Mouse (Mus musculus) intestine, embryonic 14.5 days (tissue): ENCODE measurements at regions not wholly inside any gene's neighbourhood (a gene's known extent, or its start where the extent isn't known, plus 50 kb on each side); places are given as distances from the start of the nearest gene placed in this dataset.

ENCODE experiments used
- ATAC-seq: fragments of 200-750 bp; cut with Nextera tagmentation; replicated peaks from 2 replicates; pipeline ENCODE4 v1.8.0; 2017; ENCODE audit warnings: low read depth, moderate number of reproducible peaks, moderate TSS enrichment, moderate library complexity; ENCODE audit not compliant: low FRiP score, low TSS enrichment
- DNase-seq: peaks from one replicate; pipeline ENCODE4 v3.0.0-alpha.2; 2018; ENCODE audit warnings: low spot score
- H3K27ac ChIP-seq: fragments of 300-500 bp; sonication (generic); 2 replicates; pipeline ENCODE4 v1.5.1; 2014; ENCODE audit warnings: low read depth, mild to moderate bottlenecking, control low read depth
- H3K27me3 ChIP-seq: fragments of 300-500 bp; sonication (generic); replicated peaks from 2 replicates; pipeline ENCODE4 v1.6.1; 2014; ENCODE audit warnings: low read length, control low read depth; ENCODE audit not compliant: control insufficient read depth, insufficient read depth
- H3K36me3 ChIP-seq: fragments of 300-500 bp; sonication (generic); 2 replicates; pipeline ENCODE4 v1.6.1; 2014; ENCODE audit warnings: low read length, control low read depth; ENCODE audit not compliant: control insufficient read depth, insufficient read depth
- H3K4me1 ChIP-seq: fragments of 300-500 bp; sonication (generic); replicated peaks from 2 replicates; pipeline ENCODE4 v1.6.1; 2014; ENCODE audit warnings: low read length, control low read depth, mixed read lengths; ENCODE audit not compliant: control insufficient read depth, insufficient read depth
- H3K4me2 ChIP-seq: fragments of 300-500 bp; sonication (generic); 2 replicates; pipeline ENCODE4 v1.6.1; 2014; ENCODE audit warnings: low read length
- H3K4me3 ChIP-seq: fragments of 300-500 bp; sonication (generic); 2 replicates; pipeline ENCODE4 v1.5.1; 2014; ENCODE audit warnings: low read depth, low read length, control low read depth, mixed read lengths
- H3K9ac ChIP-seq: fragments of 300-500 bp; sonication (generic); 2 replicates; pipeline ENCODE4 v1.6.1; 2014; ENCODE audit warnings: mild to moderate bottlenecking, low read length
- H3K9me3 ChIP-seq: fragments of 300-500 bp; sonication (generic); 2 replicates; pipeline ENCODE4 v1.6.1; 2016; ENCODE audit warnings: low read length, control low read depth; ENCODE audit not compliant: control insufficient read depth
- WGBS: fragments of 180-500 bp; shearing (Covaris S2); extraction: QIAGEN DNeasy Blood & Tissue Kit; methylation state at CpG from one replicate; pipeline ENCODE4 v1.1.7; 2014; 5-methylcytosine and 5-hydroxymethylcytosine counted together

DNA sequence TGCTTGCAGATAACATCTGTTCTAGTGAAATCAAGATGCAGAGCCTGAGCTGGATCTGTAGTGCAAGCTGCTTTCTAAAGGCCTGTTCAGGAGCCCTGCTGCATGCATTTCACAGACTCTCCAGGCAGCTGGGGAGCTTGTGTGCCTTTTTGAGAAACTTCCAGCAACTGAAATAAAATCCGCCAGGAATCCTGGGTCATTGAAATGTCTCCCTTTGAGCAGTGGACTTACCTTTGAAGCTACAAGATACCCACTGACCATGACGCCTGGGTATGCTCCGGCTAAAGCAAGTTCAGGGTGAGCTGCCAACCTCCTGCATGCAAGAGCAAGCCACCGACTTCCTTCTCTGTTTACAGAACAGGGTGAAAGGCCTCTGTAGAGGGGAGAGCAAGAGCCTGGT is 278.7 kb downstream of the Cenpw start:
- H3K27ac ChIP-seq = no peak overlapping the region
- 20% methylated on average over 4 of the region's 4 CpGs for WGBS
- H3K4me2 ChIP-seq = no peak overlapping the region
- no peak overlapping the region for H3K9ac ChIP-seq
- H3K27me3 ChIP-seq = no peaks in the 10 kb centered on the region
- DNase-seq = peak; percentile 53
- ATAC-seq = no peak
- no peak overlapping the region for H3K4me3 ChIP-seq
- H3K9me3 ChIP-seq = no peaks in the 10 kb centered on the region
- no peaks in the 10 kb centered on the region for H3K36me3 ChIP-seq
- peaks cover 4% of the 10 kb centered on the region for H3K4me1 ChIP-seq

DNA sequence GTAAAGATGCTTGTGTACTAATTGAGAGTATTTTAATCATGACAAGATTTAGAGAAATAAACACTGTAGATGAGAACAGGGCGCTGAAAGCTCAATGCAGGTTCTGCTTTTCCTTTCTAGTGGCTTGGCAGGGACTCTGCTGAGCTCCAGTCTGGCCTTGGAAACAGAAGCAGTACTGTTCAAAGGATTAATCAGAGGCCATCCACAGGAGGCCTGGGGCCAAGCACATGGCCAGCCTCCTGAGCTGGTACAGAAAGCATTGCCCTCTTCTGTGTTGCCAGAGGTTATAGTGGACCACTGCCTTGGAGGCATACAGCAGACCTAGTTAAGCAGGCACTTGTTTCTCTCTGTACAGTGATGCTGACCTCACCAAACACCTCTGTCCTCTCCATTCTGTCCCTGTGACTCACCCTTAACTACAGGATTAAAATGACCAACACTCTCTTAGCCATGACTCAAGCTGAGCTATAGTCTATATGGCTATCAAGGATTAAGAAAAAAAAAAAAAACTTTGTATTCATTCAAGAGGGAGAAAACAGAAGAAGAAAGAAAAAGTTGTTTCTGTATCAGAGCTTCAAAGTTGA is 302.5 kb downstream of the Cenpw start:
- 38% methylated on average over 1 of the region's 1 CpGs for WGBS
- ATAC-seq = no peak
- Histone ChIP-seq H3K4me1 (no peaks in the 10 kb centered on the region), H3K27ac (no peak overlapping the region), H3K4me3 (no peak overlapping the region), H3K27me3 (no peaks in the 10 kb centered on the region), H3K4me2 (no peak overlapping the region), H3K9ac (no peak overlapping the region), H3K36me3 (no peaks in the 10 kb centered on the region), H3K9me3 (no peaks in the 10 kb centered on the region)
- no peak for DNase-seq

DNA sequence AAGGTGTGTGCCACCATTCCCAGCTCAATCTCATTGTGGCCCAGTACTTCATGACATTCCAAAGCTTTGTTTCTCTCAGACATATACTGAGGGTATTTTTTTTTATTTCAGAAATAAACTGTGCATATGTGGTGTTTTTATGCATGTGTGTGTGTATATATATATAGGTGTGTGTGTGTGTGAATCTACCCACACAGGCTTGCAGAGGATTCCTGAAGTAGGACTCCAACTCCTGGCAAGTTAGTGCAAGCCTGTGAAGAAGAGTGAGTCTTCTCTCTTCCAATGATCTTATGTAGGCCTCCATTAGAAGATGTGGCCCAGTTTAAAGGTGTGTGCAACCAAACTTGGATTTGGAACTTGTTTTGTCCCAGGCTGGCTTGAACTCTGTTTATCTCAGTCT is 328.9 kb upstream of the Rspo3 start:
- Histone ChIP-seq H3K4me2 (no peak overlapping the region), H3K4me1 (no peaks in the 10 kb centered on the region), H3K36me3 (no peaks in the 10 kb centered on the region), H3K9ac (no peak overlapping the region), H3K4me3 (no peak overlapping the region), H3K9me3 (no peaks in the 10 kb centered on the region), H3K27me3 (no peaks in the 10 kb centered on the region), H3K27ac (no peak overlapping the region)
- ATAC-seq (no peak), DNase-seq (no peak)

DNA sequence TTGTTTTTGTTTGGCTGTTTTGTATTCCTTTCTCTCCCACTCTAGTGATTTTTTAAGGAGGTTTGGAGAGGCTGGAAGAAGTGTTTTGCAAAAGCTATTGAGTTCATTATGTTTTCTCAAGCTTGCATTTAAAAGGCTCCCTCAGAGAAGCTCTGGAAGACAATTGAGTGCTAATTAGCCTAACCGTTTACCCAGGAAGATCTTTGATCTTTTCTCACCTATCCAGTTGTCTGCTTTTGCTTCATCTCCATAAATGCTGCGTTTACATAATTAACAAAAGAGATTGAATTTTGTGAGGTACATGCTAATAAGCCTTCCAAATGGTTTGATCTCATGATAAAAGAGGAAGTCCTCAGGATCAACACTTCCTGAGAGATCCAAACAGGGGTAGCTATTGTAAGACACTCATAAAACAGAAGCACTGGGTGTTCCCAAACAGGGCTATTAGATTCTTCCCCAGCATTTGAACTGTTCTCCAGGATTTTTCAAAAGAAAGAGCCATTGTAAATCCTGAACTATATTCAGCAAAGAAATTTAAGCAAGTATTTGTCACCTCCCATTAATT is 320.2 kb upstream of the Rspo3 start:
- no peaks in the 10 kb centered on the region for H3K36me3 ChIP-seq
- no peaks in the 10 kb centered on the region for H3K9me3 ChIP-seq
- no peaks in the 10 kb centered on the region for H3K4me1 ChIP-seq
- H3K27me3 ChIP-seq = no peaks in the 10 kb centered on the region
- no peak overlapping the region for H3K9ac ChIP-seq
- 8% methylated on average over 2 of the region's 2 CpGs for WGBS
- H3K4me3 ChIP-seq = no peak overlapping the region
- ATAC-seq = no peak
- H3K27ac ChIP-seq = no peak overlapping the region
- no peak overlapping the region for H3K4me2 ChIP-seq
- DNase-seq = no peak

DNA sequence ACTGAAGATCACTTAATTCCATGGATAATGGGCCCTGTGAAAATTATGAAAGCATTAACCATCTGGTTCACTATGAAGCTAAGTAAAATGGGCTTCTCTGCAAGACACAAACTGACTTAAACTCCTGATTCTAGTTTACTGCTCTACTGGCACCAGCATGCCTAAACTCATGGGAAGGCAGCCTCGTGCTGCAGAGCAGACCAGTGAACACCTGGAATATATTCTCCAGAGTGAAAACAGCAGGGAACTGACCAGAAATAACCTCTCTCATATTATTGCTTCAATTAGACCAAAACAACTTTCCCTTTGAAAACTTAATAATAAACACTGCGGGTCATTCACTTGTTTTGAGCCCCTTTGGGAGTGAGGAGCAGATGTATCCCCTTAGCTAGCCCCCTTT is 316.8 kb upstream of the Rspo3 start:
- WGBS = 69% methylated on average over 2 of the region's 2 CpGs
- no peak for ATAC-seq
- no peak overlapping the region for H3K4me2 ChIP-seq
- H3K4me1 ChIP-seq = no peaks in the 10 kb centered on the region
- no peak for DNase-seq
- H3K36me3 ChIP-seq = no peaks in the 10 kb centered on the region
- H3K9ac ChIP-seq = no peak overlapping the region
- H3K9me3 ChIP-seq = no peaks in the 10 kb centered on the region
- no peak overlapping the region for H3K27ac ChIP-seq
- H3K4me3 ChIP-seq = no peak overlapping the region
- no peaks in the 10 kb centered on the region for H3K27me3 ChIP-seq

DNA sequence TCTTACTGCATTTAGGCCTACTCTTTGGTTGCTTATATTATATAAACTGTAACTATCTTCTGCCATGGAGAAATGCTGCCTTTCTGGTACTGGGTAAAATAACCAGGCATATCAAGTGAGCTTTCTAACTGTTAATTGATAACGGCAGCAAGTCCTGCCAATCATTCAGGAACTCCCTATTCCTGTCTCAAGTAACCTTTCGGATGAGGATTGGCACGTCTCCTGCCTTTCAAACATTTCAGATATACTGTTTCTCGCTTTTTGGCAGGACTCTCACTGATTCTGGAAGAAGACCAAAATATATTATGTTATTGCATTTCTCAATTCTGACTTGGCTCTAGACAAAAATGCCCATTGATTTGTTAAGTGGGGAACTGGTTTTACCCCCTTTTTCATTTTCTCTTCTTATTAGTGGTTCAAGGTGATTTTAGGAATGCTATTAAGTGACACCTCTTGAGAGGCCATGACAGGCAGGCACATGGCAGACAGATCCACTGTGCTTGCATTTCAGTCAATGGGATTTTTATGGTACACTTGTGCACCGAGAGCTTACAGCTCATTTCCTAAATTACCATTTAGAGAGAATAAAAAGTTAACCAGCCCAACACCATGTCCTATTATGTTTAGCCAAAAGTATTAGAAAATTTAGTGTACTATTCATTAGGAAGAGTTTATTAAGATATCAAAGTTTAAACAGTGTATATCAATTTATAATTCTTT is 289.4 kb upstream of the Rspo3 start:
- no peaks in the 10 kb centered on the region for H3K27me3 ChIP-seq
- ATAC-seq (no peak), DNase-seq (no peak)
- no peak overlapping the region for H3K27ac ChIP-seq
- H3K4me1 ChIP-seq = no peaks in the 10 kb centered on the region
- no peak overlapping the region for H3K4me3 ChIP-seq
- H3K9me3 ChIP-seq = no peaks in the 10 kb centered on the region
- H3K9ac ChIP-seq = no peak overlapping the region
- H3K36me3 ChIP-seq = no peaks in the 10 kb centered on the region
- no peak overlapping the region for H3K4me2 ChIP-seq
- 74% methylated on average over 5 of the region's 5 CpGs for WGBS

DNA sequence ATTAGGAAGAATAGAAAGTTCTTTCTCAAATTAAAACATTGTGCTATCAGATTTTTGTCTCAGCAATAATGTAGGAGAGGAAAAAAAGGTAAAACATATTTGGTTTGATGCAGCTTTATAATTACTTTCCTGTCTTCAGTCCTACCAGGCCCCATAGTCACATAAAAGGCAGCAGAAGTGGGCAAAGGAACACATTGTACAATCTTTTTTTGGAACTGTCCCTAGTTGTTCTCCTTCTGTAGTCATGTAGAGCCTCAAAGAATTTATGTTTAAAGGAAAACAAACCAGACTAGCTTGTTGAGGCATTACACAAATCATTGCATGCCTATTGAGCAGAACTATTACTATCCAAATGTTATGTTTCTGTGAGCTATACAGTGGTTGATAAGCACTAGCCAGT is 288.7 kb upstream of the Rspo3 start:
- Histone ChIP-seq H3K27ac (no peak overlapping the region), H3K4me1 (no peaks in the 10 kb centered on the region), H3K27me3 (no peaks in the 10 kb centered on the region), H3K36me3 (no peaks in the 10 kb centered on the region), H3K4me2 (no peak overlapping the region), H3K4me3 (no peak overlapping the region), H3K9me3 (no peaks in the 10 kb centered on the region), H3K9ac (no peak overlapping the region)
- ATAC-seq (no peak), DNase-seq (no peak)

DNA sequence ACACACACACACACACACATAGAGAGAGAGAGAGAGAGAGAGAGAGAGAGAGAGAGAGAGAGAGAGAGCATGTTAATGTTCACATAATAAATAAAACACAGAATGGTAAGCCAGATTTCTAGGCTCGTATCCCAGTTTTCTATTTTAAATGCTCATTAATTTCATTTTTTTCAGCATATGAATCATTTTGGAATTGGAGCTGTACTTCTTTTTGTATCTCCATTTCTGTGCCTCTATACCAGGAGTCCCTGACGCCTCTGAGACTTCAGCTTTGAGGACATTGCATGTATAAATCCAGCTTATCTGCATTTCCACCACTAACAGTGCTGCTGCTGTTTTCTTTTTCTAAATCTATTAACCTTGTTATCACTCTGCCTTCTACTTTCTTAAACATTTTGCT is 287.5 kb upstream of the Rspo3 start:
- H3K4me3 ChIP-seq = no peak overlapping the region
- 72% methylated on average over 2 of the region's 2 CpGs for WGBS
- ATAC-seq (no peak), DNase-seq (no peak)
- no peaks in the 10 kb centered on the region for H3K4me1 ChIP-seq
- no peak overlapping the region for H3K9ac ChIP-seq
- no peak overlapping the region for H3K27ac ChIP-seq
- H3K27me3 ChIP-seq = no peaks in the 10 kb centered on the region
- H3K9me3 ChIP-seq = no peaks in the 10 kb centered on the region
- H3K4me2 ChIP-seq = no peak overlapping the region
- no peaks in the 10 kb centered on the region for H3K36me3 ChIP-seq
